Mouse (Mus musculus): ENCODE results near the gene Klk11.

Klk11 gene

DNA sequence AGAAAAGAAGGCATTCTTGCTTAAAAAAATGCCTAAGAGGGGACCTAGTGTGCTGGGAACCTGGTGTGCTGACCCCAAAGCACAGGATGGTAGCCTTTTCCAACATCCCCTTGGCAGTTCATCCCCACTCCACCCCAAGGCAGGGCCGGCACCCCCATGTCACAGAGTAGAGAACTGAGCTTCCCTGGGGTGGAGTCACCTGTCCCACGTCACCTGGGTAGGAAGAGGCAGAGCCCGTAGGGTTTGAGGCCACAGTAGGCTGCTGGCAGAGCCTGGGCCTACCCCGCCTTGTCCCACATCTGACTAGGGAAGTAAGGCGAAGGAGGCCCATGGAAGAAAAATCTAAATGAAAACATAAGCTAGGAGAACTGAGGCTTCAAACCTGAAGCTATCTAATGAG is at the start of gene Klk11:
Gene Klk11, plus strand, starts transcription at position 241 of the 400 bp plus-strand sequence.
- no peak for DNase-seq (ENCODE audit: low read depth, low spot score)

DNA sequence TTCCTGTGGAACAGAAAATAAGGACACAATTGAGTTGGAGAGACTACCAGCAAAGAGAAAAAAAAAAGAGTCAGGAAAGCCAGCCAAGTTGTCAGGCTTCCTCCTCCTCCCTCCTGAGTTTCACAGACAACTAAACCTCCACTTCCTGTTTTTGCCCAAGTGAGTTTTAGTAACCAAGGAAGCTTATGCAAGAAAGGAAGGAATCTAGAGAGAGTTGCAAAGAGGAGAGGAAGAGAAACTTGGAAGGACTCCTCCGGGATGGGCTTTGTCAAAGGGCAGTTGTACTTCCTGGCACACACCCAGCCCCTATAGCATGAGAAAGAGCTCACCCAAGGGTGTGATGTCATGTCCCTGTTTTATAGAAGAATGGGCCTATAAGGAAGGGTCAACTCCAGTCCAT is 26.6 kb upstream of the Klk11 start:
- no peak for DNase-seq (ENCODE audit: low read depth, low spot score)

DNA sequence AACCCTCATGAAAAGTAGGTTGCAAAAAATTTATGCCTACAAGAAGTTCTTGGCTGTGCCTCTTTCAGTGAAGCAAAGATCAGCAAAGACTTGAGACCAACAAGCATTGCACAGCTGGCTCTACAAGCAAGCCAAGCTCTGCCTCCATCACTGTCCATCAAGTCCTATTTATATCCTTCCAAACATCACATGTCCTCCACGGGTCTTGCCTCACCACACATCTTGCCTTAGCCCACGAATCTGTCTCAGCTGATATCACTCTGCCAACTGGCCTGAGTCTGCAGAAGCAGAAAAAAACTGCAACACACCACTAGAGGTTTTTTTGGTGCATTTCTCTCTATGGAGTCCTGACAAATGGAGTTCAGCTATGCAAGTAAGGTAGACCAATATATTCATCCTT is 21.6 kb upstream of the Klk11 start:
- DNase-seq (ENCODE audit: low read depth, low spot score), result no peak

DNA sequence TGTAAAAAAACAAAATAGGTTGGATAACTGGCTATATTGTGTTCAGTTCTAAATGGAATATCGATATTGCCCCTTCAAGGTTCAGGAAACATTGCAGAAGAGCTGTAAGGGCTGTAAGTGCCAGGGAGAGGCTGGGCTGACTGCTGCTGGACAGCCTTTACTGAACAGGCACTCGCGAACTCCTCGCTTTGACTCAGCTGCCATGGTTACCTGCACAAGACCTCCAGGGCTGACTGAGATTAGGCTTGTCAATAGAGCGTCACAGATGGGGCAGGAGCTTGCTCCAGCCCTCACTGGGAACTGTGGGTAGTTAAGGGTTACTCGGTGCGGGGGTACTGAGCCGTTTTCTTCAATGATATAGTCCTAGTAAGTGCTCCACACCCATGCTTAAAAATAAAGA is 7.9 kb upstream of the Klk11 start:
- DNase-seq (ENCODE audit: low read depth, low spot score), result no peak

DNA sequence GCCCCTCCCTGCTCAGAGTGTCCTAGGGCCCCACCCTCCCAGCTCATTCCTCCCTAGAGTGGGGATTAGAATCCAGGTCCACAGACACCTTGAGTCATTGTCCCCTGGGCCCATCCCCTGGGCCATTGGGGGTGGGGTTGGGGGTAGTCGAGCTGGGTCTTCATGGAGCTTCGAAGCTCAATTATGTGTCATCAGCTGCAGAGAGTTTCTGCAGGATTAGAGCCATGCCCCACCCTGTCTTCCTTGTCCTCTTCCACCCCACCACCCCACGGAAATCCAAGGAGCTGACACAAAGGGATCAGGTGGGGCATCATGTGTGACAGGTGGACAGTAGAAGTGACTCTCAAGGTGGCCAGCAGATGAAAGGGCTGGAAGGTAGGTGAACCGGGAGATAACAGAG is 5.8 kb upstream of the Klk11 start, which contains the start of gene Klk12:
Gene Klk12, plus strand, starts transcription at position 301 of the 400 bp plus-strand sequence.
- DNase-seq (ENCODE audit: low read depth, low spot score), result no peak

DNA sequence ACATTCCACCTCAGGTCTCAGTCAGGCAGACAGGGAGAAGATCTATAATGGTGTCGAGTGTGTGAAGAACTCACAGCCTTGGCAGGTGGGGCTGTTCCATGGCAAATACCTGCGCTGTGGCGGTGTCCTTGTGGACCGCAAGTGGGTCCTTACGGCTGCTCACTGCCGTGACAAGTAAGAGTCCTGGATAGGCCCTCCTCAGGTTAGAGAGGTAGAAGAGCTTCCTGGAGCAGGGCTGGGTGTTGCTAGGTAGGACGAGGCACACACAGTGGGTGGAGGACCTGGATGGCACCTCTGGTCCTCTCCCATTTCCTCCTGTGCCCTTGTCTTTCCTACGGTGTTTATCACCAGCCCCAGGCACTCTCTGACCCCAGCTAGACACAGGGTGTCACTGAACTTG is 4.8 kb upstream of the Klk11 start:
- DNase-seq (ENCODE audit: low read depth, low spot score), result no peak

DNA sequence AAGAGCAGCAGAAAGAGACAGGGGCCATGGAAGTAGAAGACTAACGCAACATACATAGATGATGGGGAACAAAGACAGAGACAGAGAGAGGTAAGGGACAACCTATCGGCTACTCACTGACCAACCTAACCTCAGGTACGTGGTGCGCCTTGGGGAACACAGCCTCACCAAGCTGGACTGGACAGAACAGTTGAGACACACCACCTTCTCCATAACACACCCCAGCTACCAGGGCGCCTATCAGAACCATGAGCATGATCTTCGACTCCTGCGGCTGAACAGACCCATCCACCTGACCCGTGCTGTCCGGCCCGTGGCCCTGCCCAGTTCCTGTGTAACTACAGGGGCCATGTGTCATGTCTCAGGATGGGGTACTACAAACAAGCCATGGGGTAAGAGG is 3.7 kb upstream of the Klk11 start:
- no peak for DNase-seq (ENCODE audit: low read depth, low spot score)

DNA sequence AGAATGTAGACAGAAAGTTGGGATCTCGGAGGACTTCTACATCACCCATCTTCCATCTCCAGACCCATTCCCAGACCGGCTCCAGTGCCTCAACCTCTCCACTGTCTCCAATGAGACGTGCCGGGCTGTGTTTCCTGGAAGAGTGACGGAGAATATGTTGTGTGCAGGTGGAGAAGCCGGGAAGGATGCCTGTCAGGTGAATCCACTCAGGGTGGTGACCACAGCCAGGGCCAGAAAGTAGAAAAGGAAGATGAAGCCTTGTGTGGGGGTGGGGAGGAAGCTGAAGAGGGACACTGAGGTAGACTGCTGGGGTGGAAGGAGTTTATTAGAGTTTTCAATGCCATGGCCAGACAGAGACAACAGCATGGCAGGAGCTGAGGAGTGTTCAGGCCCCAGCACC is 2.5 kb upstream of the Klk11 start:
- no peak for DNase-seq (ENCODE audit: low read depth, low spot score)

DNA sequence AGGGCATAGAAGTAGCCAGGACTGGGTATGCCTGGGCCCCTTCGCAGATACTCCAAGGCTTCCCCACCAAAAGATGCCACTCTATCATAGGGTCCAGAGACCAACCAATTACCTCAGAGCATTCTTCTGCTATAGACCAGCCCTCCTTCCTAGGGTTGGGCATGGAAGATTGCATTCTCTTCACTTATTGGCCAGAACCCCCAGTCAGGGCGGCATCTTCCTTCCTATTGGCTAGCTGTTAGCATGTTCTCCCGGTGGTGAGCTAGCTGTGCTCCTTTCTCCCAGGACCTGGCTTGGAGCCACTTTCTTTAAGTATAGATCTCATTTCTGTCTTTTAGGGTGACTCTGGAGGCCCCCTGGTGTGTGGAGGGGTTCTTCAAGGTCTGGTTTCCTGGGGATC is 1.5 kb upstream of the Klk11 start:
- DNase-seq (ENCODE audit: low read depth, low spot score), result peak; percentile 39

DNA sequence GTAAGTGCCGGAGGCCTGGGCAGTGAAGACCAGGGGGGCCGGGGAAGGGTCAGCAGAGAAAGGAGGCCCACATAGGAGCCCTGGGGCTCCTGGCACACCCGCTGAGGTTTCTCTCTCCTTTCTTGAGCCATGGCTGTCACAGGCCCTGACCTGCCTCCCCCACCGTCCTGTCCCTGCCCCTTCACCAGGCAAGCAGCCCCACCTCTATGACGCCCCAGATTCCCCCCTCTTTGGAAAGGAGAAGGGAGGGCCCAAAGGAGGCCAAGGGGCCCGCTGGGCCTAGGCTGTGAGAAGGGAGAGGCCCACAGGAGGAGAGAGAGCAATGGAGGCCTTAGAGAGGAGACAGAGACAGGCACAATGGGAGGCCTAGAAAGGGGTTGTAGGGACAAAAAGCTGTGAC is 398 bp downstream of the Klk11 start:
- no peak for DNase-seq (ENCODE audit: low read depth, low spot score)

DNA sequence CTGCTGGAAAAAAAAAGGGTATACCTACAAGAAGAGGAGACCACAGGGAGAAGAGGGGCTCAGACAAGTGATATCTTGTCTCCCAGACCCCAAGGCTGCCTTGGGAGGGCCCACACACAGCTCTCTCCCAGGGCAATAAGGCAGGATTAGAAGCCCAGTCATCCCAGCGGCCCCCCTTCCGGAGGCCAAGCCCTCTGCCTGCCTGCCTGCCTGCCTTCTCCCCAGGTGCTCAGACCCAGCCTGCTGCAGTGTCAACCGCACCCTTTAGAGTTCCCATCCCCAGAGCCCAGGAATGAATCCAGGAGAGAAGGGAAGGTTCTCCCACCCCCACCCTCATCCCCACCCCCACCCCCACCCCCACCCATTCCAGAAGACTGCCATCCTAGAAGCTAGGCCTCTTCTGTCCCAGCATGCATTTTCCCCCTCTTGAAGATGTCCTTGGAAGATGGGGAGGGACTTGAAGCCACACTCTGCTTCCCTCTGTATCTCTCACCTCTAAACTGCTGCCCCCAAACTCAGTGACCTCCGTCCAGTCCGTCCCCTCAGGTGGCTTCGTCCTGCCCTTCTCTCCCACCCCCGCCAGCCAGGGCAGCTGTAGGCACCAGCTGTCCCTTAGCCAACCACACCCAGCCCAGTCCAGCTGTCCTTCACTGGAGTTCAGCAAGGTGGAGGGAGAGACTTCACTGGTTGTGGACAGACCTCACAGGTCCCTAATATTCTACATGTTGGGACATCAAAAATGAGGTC is 1.1 kb downstream of the Klk11 start:
- DNase-seq (ENCODE audit: low read depth, low spot score), result peak; percentile 65

DNA sequence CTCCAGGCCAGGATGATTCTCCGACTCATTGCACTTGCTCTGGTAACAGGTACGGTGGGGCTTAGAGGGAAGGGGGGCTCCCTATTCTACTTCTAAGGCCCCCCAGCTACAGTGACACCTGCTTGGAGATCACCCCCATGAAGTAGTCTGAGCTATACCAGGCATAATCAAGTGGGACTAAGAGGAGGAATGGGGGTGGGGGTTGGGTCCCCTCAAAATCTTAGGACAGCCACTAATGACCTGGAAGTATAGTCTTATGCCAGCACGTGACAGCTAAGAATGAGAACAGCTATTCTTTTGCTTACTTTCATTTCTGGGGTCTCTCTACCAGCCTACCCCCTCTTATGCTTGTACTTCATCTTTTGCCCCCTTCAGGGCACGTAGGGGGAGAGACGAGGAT is 2.1 kb downstream of the Klk11 start:
- no peak for DNase-seq (ENCODE audit: low read depth, low spot score)

DNA sequence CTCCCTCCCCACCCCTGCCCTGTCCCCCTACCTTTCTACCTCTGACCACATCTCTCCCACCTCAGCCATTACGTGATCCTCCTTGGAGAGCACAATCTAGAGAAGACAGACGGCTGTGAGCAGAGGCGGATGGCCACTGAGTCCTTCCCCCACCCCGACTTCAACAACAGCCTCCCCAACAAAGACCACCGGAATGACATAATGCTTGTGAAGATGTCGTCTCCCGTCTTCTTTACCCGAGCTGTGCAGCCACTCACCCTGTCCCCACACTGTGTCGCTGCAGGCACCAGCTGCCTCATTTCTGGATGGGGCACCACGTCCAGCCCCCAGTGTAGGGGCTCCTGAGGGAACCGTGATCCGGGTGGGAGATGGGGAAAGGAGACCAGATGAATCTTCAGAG is 3.0 kb downstream of the Klk11 start:
- DNase-seq (ENCODE audit: low read depth, low spot score), result no peak

DNA sequence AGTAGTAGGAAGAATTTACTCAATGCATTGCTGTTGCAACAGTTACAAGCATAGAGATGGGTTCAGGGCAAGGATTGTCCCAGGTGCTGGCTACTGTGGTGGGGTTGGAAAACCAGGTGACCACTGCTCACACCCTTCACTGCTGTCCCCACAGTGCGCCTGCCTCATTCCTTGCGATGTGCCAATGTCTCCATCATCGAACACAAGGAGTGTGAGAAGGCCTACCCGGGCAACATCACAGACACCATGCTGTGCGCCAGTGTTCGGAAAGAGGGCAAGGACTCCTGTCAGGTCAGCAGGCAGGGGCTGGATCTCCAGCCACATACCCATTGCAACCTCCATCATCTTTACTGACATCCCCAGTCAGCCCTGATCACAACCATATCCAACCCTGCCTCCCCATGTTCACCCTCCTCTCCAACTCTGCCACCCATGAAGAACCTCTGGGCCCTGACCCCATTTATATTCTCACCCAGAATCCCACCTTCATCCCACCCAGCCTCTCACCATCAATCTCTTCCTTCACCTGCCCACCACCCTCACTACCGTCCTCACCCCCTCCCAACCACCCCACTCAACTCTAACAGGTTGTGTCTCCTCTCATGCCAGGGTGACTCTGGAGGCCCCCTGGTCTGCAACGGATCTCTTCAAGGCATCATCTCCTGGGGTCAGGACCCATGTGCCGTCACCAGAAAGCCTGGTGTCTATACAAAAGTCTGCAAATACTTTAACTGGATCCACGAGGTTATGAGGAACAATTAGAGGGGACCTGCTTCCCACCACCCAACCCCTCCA is 4.0 kb downstream of the Klk11 start:
- DNase-seq (ENCODE audit: low read depth, low spot score), result no peak

DNA sequence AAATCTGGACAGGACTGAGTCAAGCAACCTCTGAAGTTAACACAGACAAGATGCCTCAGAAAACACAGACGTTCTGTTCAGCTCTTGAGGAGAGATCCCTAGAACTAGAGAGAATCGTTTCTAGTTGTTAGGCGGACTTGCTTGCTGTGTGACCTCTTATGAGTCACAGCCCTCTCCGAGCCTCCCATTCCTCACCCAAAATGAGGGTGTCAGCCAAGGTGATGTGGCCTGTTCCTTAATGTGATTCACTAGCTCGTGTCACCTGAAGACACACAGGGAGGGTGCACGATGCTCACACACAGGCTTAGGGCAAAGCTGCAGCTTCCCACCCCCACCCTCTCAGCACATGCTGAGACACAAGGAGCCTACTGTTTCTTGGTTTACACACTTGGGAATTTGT is 5.8 kb downstream of the Klk11 start:
- DNase-seq (ENCODE audit: low read depth, low spot score), result no peak

DNA sequence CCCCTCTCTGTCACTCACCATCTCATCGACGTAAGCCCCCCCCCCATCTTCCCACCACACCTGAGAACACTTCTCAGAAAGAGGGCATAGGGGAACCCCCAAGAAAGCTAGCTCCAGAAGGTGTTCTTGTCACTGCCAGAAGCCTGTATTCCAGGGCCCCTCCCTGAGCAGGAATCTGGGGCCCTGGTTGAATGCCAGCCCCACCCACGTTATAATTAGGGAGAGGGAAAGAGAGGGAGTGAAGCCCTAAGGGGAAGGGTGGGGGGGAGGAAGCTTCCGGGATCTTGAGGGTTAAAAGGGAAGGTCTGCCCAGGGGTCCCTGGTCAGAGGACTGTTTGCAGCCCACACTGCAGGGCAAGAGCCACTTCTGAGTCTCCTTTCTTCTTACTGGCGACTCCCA is 6.3 kb downstream of the Klk11 start, which contains the start of gene Klk10:
Gene Klk10, plus strand, starts transcription at position 290 of the 400 bp plus-strand sequence.
- DNase-seq (ENCODE audit: low read depth, low spot score), result peak; percentile 53

DNA sequence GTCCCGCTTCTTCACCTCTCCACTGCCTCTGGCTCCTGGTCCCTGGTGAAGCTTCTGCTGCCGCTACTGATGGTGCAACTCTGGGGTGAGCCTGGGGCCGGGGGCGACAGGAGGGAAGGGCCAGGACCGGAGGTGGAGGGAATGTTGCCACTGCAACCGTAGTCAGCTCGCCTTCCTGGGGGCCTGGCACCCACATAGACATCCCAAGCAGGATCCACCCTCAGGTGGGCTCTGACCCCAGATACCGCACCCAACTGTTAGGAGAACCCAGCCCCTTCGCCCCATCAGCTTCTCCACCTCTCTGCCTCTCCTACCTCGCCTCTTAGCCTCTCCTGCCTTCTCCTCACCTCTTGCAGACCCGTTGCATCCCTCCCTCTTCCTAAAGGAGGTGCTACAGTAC is 7.1 kb downstream of the Klk11 start:
- no peak for DNase-seq (ENCODE audit: low read depth, low spot score)

DNA sequence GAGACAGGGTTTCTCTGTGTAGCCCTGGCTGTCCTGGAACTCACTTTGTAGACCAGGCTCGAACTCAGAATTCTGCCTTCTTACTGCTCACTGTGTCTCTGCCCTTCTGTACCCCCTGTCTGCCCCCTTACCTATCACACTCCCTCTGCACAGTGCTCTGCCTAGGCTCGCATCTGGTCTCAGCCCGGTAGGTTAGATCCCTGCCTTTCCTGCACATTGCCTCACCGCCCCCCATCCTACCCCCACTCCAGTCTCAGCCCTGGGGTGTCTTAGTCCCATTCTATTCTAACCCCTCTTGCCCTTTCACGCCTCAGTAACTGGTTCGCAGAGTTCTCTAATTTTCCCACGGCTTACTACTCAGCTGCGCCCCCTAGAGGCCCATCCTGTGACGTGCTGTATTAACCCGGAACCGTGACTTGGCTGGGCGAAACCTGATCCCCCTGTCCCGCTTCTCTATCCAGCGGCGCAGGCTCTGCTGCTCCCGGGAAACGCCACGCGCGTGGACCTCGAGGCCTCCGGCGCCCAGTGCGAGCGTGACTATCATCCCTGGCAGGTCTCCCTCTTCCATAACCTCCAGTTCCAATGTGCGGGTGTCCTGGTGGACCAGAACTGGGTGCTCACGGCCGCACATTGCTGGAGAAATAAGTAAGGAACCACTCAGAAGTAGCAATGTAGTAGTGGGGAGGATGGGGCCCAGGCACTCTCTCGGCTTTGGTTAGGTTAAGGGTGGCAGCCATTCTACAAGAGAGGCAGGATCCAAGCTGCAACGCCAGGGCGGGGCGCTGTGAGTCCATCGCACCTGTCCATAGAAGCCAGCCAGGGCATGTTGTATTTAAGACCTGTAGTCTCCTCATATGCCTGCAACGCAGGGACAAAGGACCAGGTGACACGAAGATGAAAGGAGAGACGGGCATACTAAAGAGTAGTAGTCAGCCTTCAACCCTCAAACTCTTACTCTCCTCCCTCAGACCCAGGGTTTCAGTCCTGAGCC is 8.2 kb downstream of the Klk11 start:
- DNase-seq (ENCODE audit: low read depth, low spot score), result peak; percentile 86

DNA sequence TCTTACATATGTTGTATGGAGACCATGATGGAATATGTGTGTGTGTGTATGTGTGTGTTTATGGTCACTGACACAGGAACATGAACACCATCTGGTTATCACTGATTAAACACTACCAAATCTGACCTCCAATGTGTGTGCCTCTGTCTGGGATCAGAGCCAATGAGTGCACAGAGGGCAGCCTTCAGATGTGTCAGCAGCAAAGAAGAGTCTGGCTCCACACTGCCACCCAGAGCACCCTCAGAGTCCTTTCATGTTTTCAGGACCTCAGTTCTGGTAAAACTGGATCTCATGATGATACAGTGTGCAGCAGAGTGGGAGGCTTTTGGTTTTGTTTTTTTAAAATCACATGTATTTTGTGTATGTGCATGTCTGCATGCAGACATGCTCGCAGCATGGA is 10.9 kb downstream of the Klk11 start:
- DNase-seq (ENCODE audit: low read depth, low spot score), result peak; percentile 41

DNA sequence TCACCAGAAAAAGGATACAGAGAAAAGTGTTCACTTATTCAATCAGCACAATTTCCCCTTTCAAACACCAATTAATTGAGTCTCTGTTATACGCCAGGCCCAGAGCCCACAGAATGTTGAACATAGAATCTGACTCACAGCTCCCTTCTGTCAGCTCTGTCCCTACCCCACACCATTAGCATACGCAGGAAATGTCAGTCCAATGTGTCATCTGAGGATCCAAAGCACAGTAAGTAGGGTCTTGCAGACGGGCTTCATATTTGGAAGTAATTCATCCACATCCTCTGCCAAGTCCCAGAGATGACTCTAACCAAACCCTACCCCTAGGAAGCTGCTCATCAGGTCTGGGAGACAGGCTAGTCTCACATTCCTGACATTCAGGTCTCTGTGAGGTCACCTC is 13.7 kb downstream of the Klk11 start:
- DNase-seq (ENCODE audit: low read depth, low spot score), result no peak

DNA sequence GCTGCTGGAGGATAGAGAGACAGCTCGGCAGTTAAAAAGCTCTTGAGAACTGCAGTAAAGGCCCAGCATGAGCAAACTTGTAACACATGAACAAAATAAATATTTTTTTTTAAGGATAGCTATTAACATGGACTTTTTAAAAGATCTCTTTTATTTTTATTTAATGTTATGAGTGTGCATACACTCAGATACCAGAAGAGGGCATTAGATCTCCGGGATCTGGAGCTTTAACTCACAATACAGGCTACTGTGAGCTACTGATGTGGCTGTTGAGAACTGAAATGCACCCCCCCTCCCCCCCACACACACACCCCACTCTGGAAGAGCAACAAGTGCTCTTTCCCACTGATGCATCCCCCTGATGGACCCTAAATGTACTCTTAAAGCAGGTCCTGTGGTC is 14.9 kb downstream of the Klk11 start:
- no peak for DNase-seq (ENCODE audit: low read depth, low spot score)

DNA sequence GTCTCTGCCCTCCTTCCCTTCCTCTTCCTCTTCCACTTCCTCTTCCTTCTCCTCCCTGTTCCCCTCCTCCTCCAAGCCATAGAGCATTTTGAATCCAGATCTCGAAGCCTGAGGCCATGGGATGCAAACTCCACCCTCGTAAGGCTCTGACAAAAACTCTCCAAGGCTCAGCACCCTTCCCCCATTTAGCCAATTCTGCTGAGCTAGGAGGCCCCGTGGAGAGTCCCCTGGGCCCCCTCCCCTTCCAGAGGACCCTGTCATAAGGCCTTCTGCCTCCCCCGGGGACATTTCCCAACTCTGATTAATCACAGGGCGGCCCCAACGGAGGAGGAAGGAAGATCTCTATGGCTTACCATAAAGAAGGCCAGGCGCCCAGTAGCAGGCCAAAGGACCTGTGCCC is 17.2 kb downstream of the Klk11 start, which contains the start of gene Klk9:
Gene Klk9, plus strand, starts transcription at position 301 of the 400 bp plus-strand sequence.
- no peak for DNase-seq (ENCODE audit: low read depth, low spot score)
